Mouse (Mus musculus) stomach, embryonic 16.5 days (tissue): ENCODE measurements around the gene Lpcat3. TPM values are rescaled to one million over a fixed set of nuclear protein-coding genes. Genes with fewer than 3 reads are reported as not detected.

Source experiments
- ATAC-seq: fragments of 200-750 bp; cut with Nextera tagmentation; 2 replicates; pipeline ENCODE4 v1.8.0; 2017; ENCODE audit warnings: moderate number of reproducible peaks, moderate TSS enrichment; ENCODE audit not compliant: insufficient read depth, low FRiP score
- H3K27ac ChIP-seq: fragments of 300-500 bp; sonication (generic); 2 replicates; pipeline ENCODE4 v1.5.1; 2014; ENCODE audit warnings: low read length
- H3K27me3 ChIP-seq: fragments of 300-500 bp; sonication (generic); 2 replicates; pipeline ENCODE4 v1.6.1; 2014; ENCODE audit warnings: low read length, control low read depth, mixed read lengths; ENCODE audit not compliant: control insufficient read depth, insufficient read depth
- H3K36me3 ChIP-seq: fragments of 300-500 bp; sonication (generic); 2 replicates; pipeline ENCODE4 v1.6.1; 2014; ENCODE audit warnings: low read length; ENCODE audit not compliant: control insufficient read depth, insufficient read depth
- H3K4me1 ChIP-seq: fragments of 300-500 bp; sonication (generic); 2 replicates; pipeline ENCODE4 v1.6.1; 2014; ENCODE audit warnings: low read length, control low read depth, mixed read lengths; ENCODE audit not compliant: control insufficient read depth, insufficient read depth
- H3K4me2 ChIP-seq: fragments of 300-500 bp; sonication (generic); 2 replicates; pipeline ENCODE4 v1.6.1; 2014; ENCODE audit warnings: low read depth, low read length, mixed read lengths
- H3K4me3 ChIP-seq: fragments of 300-500 bp; sonication (generic); replicated peaks from 2 replicates; pipeline ENCODE4 v1.5.1; 2014; ENCODE audit warnings: mild to moderate bottlenecking, low read length
- H3K9ac ChIP-seq: fragments of 300-500 bp; sonication (generic); 2 replicates; pipeline ENCODE4 v1.6.1; 2014; ENCODE audit warnings: low read length
- H3K9me3 ChIP-seq: fragments of 300-500 bp; sonication (generic); replicated peaks from 2 replicates; pipeline ENCODE4 v1.6.1; 2016; ENCODE audit warnings: low read length, control low read depth; ENCODE audit not compliant: control insufficient read depth
- WGBS: fragments of 180-500 bp; shearing (Covaris S2); extraction: QIAGEN DNeasy Blood & Tissue Kit; methylation state at CpG from one replicate; pipeline ENCODE4 v1.1.7; 2014; 5-methylcytosine and 5-hydroxymethylcytosine counted together
- polyA plus RNA-seq: library from polyadenylated mRNA; unstranded; fragments of >200 nt; fragmentation: Nextera tagmentation; extraction: Ambion mirVana; gene quantifications from 2 replicates; pipeline ENCODE4 v1.2.1, GENCODE M21; 2015

Gene Lpcat3
- polyA plus RNA-seq, 1 experiment from 2014 or later, result 84.1 TPM

- WGBS, result 87% methylated on average over 4 of the region's 4 CpGs
Measured at GRCm38 (mm10) chr6:124699366-124699765, 36.5 kb downstream of the Lpcat3 start.

GRCm38 (mm10) chr6:124699962-124700610 lies 37.3 kb downstream of the Lpcat3 start:
- WGBS, result 75% methylated on average over 11 of the region's 11 CpGs
- no peaks in the 10 kb centered on the region for H3K27me3 ChIP-seq
- H3K9me3 ChIP-seq, result no peaks in the 10 kb centered on the region
- peaks cover 14% of the 10 kb centered on the region for H3K36me3 ChIP-seq
- no peak overlapping the region for H3K4me3 ChIP-seq
- no peak overlapping the region for H3K4me2 ChIP-seq
- peak; percentile 44; the same call in 1 of the 2 replicates for ATAC-seq
- H3K4me1 ChIP-seq, result no peaks in the 10 kb centered on the region
- H3K27ac ChIP-seq, result no peak overlapping the region
- H3K9ac ChIP-seq, result no peak overlapping the region

More at GRCm38 (mm10) chr6:124699366-124699765, 36.5 kb downstream of the Lpcat3 start:
- Histone ChIP-seq H3K36me3 (peaks cover 6% of the 10 kb centered on the region; the same call in 1 of the 2 replicates), H3K27ac (no peak overlapping the region), H3K9me3 (no peaks in the 10 kb centered on the region), H3K4me1 (peaks cover 5% of the 10 kb centered on the region), H3K27me3 (no peaks in the 10 kb centered on the region), H3K4me2 (no peak overlapping the region), H3K4me3 (no peak overlapping the region), H3K9ac (no peak overlapping the region)
- ATAC-seq, result no peak

- H3K4me1 ChIP-seq, result no peaks in the 10 kb centered on the region
- no peak overlapping the region for H3K9ac ChIP-seq
- no peaks in the 10 kb centered on the region for H3K27me3 ChIP-seq
- H3K4me2 ChIP-seq, result no peak overlapping the region
- peaks cover 18% of the 10 kb centered on the region for H3K36me3 ChIP-seq
- no peak overlapping the region for H3K4me3 ChIP-seq
- 73% methylated on average over 8 of the region's 8 CpGs for WGBS
- ATAC-seq, result no peak
- H3K27ac ChIP-seq, result no peak overlapping the region
- H3K9me3 ChIP-seq, result no peaks in the 10 kb centered on the region
Measured at GRCm38 (mm10) chr6:124701338-124701737, 38.5 kb downstream of the Lpcat3 start.

GRCm38 (mm10) chr6:124702102-124702783 lies 39.4 kb downstream of the Lpcat3 start:
- Histone ChIP-seq H3K36me3 (peaks cover 18% of the 10 kb centered on the region), H3K27ac (no peak overlapping the region), H3K4me1 (no peaks in the 10 kb centered on the region), H3K4me2 (no peak overlapping the region), H3K4me3 (no peak overlapping the region), H3K9me3 (no peaks in the 10 kb centered on the region), H3K27me3 (no peaks in the 10 kb centered on the region), H3K9ac (no peak overlapping the region)
- WGBS, result 89% methylated on average over 17 of the region's 17 CpGs
- ATAC-seq, result no peak

- Histone ChIP-seq H3K9me3 (no peaks in the 10 kb centered on the region), H3K27ac (no peak overlapping the region), H3K36me3 (peaks cover 18% of the 10 kb centered on the region), H3K4me1 (no peaks in the 10 kb centered on the region), H3K4me3 (no peak overlapping the region), H3K27me3 (no peaks in the 10 kb centered on the region), H3K9ac (no peak overlapping the region), H3K4me2 (no peak overlapping the region)
- ATAC-seq, result peak; percentile 52; the same call in 1 of the 2 replicates
- WGBS, result 47% methylated on average over 3 of the region's 3 CpGs
Measured at GRCm38 (mm10) chr6:124702784-124703103, 39.9 kb downstream of the Lpcat3 start.

GRCm38 (mm10) chr6:124703789-124704188 lies 41.0 kb downstream of the Lpcat3 start:
- H3K27ac ChIP-seq, result no peak overlapping the region
- H3K36me3 ChIP-seq, result peaks cover 20% of the 10 kb centered on the region
- no peaks in the 10 kb centered on the region for H3K27me3 ChIP-seq
- H3K4me2 ChIP-seq, result no peak overlapping the region
- H3K9me3 ChIP-seq, result no peaks in the 10 kb centered on the region
- no peak overlapping the region for H3K4me3 ChIP-seq
- H3K4me1 ChIP-seq, result no peaks in the 10 kb centered on the region
- ATAC-seq, result no peak
- H3K9ac ChIP-seq, result no peak overlapping the region
- 54% methylated on average over 7 of the region's 7 CpGs for whole genome bisulfite sequencing

- Histone ChIP-seq H3K9ac (no peak overlapping the region), H3K27me3 (no peaks in the 10 kb centered on the region), H3K9me3 (no peaks in the 10 kb centered on the region), H3K36me3 (peaks cover 21% of the 10 kb centered on the region), H3K4me2 (no peak overlapping the region), H3K4me1 (no peaks in the 10 kb centered on the region), H3K4me3 (no peak overlapping the region), H3K27ac (no peak overlapping the region)
- WGBS, result 96% methylated on average over 2 of the region's 2 CpGs
- ATAC-seq, result no peak
Measured at GRCm38 (mm10) chr6:124704417-124704816, 41.6 kb downstream of the Lpcat3 start.

- Histone ChIP-seq H3K36me3 (peaks cover 21% of the 10 kb centered on the region), H3K9me3 (no peaks in the 10 kb centered on the region), H3K9ac (no peak overlapping the region), H3K4me2 (no peak overlapping the region), H3K4me3 (no peak overlapping the region), H3K27ac (no peak overlapping the region), H3K4me1 (peaks cover 8% of the 10 kb centered on the region; the same call in 1 of the 2 replicates), H3K27me3 (no peaks in the 10 kb centered on the region)
- no peak for ATAC-seq
- WGBS, result 83% methylated on average over 5 of the region's 5 CpGs
Measured at GRCm38 (mm10) chr6:124706061-124706627, 43.3 kb downstream of the Lpcat3 start.

- Histone ChIP-seq H3K9me3 (no peaks in the 10 kb centered on the region), H3K4me2 (no peak overlapping the region), H3K9ac (no peak overlapping the region), H3K27ac (no peak overlapping the region), H3K4me3 (no peak overlapping the region), H3K27me3 (no peaks in the 10 kb centered on the region), H3K36me3 (peaks cover 15% of the 10 kb centered on the region), H3K4me1 (peaks cover 11% of the 10 kb centered on the region)
- no peak for ATAC-seq
- 87% methylated on average over 10 of the region's 10 CpGs for WGBS
Measured at GRCm38 (mm10) chr6:124708289-124708889, 45.6 kb downstream of the Lpcat3 start.
